In genomic region chr11:94576361-94576760, GRCm38 (mm10) we compare ENCODE assay signal across 17 mouse cellular contexts. TPM values are rescaled to one million over a fixed set of nuclear protein-coding genes. Genes with fewer than 3 reads are reported as not detected.
A peak's percentile ranks its signal among the peaks of the same experiment; 100 is the strongest.
DNase-seq lines count a peak whose midpoint lies in the region; ATAC-seq lines count a peak whose summit lies in the region.
"Had no signal": no experiment of that assay in that cellular context is flagged by ENCODE, and none has a peak within 500 bp of the region (broad histone marks: within the 10 kb centered on the region; RNA-seq: fewer than 3 reads in every experiment).

No protein-coding gene starts in this region.

- intact Hi-C loops in heart, postnatal 10 days (cut with DNase I), result no loop called here

- ATAC-seq in frontal cortex, adult (ENCODE audit: low TSS enrichment), result peak; percentile 44; the same call in 1 of the 2 replicates
- ATAC-seq: forebrain, embryonic 15.5 days; inflammation-experienced regulatory T-cells, adult 6 months had no signal

- no peak for DNase-seq in frontal cortex, postnatal 14 days (ENCODE audit: low spot score in 2 of 2)
- DNase-seq in brain, adult 2 months (ENCODE audit: low read depth, low spot score), result peak; percentile 49
- DNase-seq in cerebellum, adult 9-11 months, result peak; percentile 33
- DNase-seq in kidney, adult 9 months, result peak; percentile 83
- DNase-seq in left cerebral cortex, adult 18-20 months (ENCODE audit: low spot score in 2 of 2), result no peak
- DNase-seq in spleen, adult 12 weeks (ENCODE audit: low spot score), result no peak
- no peak for DNase-seq in heart, postnatal 10 days
- DNase-seq: adrenal gland, postnatal 25 days; gastrocnemius, postnatal 25 days; heart, postnatal 36 days; thymus, adult 2 months; thymus, postnatal 4 days had no signal

RNA-seq across cellular contexts. Expression of gene Chad, which starts 11.5 kb away (rescaled TPM):
- total RNA-seq in left cerebral cortex, adult 18-20 months (2021), result not detected
- total RNA-seq in heart, postnatal 10 days (2021), result under 1 TPM; 0.74 TPM
- total RNA-seq: adrenal gland, postnatal 25 days; common myeloid progenitor, adult 5-6 weeks; ES-E14 had no signal

RNA-seq across cellular contexts. Expression of gene Acsf2, which starts 25.3 kb away (rescaled TPM):
- 10 to 100 TPM; 14.1 to 14.9 TPM for total RNA-seq in left cerebral cortex, adult 18-20 months (2021)
- total RNA-seq in heart, postnatal 10 days (2021), result 10 to 100 TPM; 44.5 to 49.6 TPM

RNA-seq across cellular contexts. Expression of gene Rsad1, which starts 27.3 kb away (rescaled TPM):
- 10 to 100 TPM; 10.5 to 13.4 TPM for total RNA-seq in left cerebral cortex, adult 18-20 months (2021)
- total RNA-seq in heart, postnatal 10 days (2021), result 10 to 100 TPM in 1 of 2 experiments, 1 to 10 TPM in 1; 9.8 to 10.2 TPM

RNA-seq across cellular contexts. Expression of gene Lrrc59, which starts 53.2 kb away (rescaled TPM):
- total RNA-seq in left cerebral cortex, adult 18-20 months (2021), result 10 to 100 TPM; 96.2 to 98.0 TPM
- total RNA-seq in heart, postnatal 10 days (2021), result 10 to 100 TPM; 60.0 to 63.3 TPM

RNA-seq across cellular contexts. Expression of gene Mycbpap, which starts 54.8 kb away (rescaled TPM):
- total RNA-seq in left cerebral cortex, adult 18-20 months (2021), result 1 to 10 TPM; 5.7 to 7.8 TPM
- 1 to 10 TPM; 3.9 to 4.9 TPM for total RNA-seq in heart, postnatal 10 days (2021)
- total RNA-seq: gastrocnemius, postnatal 25 days had no signal

Comparison
In these comparisons a context has a peak if more than half of its experiments do, and no peak if none do; other contexts are left out.
1. DNase-seq: peak in brain, adult 2 months (single experiment), cerebellum, adult 9-11 months (single experiment) and kidney, adult 9 months (single experiment); none in frontal cortex, postnatal 14 days (0 of 2), left cerebral cortex, adult 18-20 months (0 of 2), spleen, adult 12 weeks (single experiment) and heart, postnatal 10 days (0 of 2).